Mouse (Mus musculus): ENCODE results near the gene Asap2.
A peak's percentile ranks its signal among the peaks of the same experiment; 100 is the strongest.

The Asap2 gene

DNA sequence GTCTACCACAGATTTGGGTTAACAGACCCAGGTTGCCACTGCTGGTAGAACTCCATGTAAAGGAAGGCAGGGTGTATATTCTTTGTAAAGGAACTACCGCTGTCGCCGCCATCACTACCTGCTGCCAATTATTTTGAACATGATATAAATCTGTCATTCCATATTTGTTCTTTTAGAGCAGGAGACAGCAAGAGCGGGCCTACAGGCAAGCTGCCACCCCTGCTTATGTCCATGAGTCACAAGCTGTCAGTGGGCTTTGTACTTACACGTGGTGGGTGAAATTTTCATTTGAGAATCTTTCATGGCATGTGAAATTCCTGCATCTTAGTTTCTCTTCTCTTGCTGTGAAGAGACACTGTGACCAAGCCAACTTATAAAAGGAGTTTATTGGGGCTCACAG is 273.0 kb downstream of the Asap2 start:
- no peak for DNase-seq (ENCODE audit: extremely low read depth, low read depth, low spot score)

DNA sequence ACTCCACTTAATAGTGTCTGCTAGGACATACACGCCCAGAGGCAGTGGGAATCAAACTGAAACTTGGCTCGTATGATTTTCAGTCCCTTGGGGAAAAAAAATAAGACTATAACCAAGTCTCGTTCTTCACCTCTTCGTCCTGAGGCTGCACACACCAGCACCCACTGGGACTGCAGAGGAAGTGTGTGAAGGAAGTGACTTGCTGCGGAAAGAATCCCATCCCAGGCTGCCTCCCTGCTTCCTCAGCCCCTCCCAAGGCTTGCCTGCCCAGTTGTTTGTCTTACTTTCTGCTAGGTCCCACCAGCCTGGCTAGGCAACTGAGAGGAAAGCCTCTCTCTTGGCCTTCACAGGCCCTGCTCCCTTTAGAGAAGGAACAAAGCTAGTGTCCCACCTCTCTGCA is 274.0 kb downstream of the Asap2 start:
- DNase-seq (ENCODE audit: extremely low read depth, low read depth, low spot score): no peak

DNA sequence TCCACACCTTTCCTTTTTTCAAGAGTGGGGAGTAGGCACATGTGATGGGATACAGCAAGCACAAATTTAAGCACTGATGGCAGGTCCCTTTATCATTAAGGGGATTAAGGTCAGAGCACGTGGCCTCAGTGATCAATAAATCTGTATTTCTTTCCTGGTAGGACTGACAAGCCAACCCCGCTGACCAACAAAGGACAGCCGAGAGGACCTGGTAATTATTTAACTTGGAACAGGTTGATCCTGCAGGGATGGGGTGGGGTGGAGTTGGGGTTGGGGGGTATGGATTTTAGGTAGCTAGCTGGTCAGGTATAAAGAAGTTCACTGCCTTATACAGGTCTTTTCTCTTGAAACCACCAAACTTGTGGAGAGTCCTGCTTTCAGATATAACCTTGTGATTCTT is 274.7 kb downstream of the Asap2 start:
- DNase-seq (ENCODE audit: extremely low read depth, low read depth, low spot score): no peak

DNA sequence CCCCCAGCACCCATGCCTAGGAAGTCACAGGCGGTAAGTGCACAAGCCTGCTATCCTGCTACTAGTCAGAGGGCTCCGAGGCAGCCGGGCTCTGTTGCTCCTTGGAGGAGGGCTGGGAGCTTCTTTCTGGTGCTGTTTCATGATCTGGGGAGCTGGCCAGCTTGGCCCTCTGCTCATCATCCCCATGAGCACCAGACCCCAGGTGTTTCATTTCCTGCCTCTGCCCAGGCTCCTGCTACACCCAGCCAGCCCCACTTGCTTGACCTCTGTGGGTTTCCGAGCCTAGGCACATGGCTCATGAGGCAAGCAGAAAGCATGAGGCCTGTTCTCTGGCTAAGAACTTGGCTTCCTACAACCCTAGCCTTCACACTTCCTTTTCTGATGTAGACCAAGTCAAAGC is 275.2 kb downstream of the Asap2 start:
- DNase-seq (ENCODE audit: extremely low read depth, low read depth, low spot score): no peak

DNA sequence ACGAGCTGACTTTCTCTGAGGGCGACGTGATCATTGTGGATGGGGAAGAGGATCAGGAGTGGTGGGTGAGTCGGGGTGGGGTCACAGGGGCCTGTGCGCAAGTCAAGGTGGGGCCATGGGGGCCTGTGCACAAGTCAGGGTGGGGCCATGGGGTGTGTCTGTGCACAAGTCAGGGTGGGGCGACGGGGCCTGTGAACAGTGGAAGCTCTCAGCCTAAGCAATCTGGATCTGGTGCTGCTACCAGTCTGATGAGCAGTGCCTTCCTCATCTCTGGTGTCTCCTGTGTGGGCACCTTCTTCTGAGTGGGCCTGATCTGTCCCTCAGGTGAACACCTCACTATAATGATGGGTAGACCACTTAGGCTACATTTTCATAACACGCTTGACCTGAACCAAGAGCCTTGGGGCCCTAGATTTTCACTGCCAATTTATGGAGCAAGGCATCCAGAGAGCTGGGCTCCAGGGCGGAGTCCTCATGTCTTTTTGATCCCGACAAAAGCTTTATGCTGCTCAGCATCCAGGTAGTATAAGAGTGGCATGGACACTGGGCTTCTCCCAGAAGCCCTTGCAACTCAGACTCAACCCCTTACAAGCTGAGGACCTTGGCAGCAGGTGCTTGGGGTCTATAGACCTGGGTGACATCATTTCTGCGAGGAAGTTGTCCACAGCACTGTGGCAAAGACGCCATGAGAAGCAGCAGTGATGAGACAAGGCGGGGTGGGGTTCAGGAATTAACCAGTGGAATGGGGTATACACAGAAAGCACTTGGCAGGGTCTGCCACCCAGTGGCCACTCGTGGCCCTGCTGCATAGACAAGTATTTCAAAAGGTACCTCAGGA is 275.9 kb downstream of the Asap2 start:
- DNase-seq (ENCODE audit: extremely low read depth, low read depth, low spot score): no peak

DNA sequence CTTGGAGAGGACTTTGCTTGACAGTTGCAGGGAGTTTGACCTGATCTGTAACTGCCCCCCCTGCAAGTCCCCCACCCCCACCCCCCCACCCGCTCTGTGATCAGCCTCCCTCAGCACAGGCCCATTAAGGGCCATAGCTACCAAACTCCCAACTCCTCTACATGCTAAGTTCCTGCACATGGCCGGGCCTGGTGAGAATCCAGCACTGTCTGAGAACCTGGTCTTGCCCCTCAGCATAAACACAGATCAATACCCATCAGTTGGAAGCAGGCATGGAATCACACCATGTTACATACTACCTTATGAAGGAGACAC is 276.5 kb downstream of the Asap2 start:
- DNase-seq (ENCODE audit: extremely low read depth, low read depth, low spot score): no peak

DNA sequence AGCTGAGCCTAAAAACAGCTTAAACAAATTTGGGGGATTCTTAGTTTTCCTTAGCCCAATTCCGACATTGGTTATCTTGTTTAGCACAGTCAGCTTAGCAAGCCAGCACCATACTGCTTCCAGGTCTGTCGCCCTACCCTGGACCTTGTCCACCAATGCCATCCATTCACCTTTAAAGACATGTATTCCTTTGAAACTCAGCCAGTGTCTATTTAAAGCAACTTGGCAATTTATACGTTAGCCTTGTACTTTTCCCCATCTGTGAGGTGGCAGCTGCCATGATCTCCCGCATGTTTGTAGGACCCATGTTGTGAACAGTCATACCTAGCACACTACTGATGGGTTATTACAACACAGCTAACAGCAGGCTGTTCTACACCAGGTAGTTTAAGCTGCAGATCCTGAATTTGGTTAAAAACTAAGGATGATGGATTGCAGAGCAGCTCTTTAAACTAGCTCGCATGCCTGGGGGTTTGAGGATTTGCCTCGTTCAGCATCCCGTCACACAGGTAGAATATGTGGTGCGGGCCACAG is 277.9 kb downstream of the Asap2 start:
- no peak for DNase-seq (ENCODE audit: extremely low read depth, low read depth, low spot score)

DNA sequence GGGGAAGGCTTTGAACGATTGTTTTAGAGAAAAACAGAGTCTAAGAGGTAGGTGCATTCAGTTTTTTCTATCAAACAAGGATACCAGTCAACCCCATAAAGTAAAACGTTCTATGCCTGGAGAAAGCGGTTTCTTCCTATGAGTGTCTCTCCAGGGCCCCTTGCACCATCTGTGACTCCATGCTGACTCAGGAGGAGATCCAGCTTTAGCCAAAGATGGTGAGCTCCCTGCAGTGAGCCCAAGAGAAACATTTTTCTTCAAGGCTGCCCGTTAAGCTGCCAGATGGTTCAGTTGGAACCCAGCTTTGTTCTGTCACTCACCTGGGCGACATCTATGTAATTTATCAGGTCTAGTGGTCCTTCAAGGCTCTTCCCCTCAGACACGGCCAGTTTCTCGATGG is 284.2 kb downstream of the Asap2 start:
- no peak for DNase-seq (ENCODE audit: extremely low read depth, low read depth, low spot score)

DNA sequence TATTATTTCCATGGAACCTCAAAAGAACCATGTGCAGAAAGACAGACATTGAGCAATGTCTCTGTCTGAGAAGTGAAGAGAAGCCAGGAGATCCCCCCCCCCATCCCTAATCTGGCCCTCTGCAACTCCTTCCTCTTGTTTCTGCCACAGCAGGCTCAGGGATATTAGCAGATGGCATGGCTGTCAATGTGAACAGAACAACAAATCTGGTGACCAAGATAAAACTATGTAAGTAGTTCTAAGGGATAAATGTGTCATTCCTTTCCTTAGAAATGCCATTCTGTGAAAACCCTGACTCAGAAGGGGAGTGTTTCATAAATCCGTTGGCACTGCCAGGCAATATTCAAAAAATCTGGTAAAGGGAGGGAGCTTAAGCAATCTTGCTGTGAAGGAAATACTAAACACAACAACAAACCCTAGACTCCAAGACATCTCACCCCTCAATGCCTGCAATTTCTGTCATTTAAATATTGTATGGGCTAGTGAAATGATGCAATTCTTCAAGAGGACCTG is 287.1 kb downstream of the Asap2 start:
- no peak for DNase-seq (ENCODE audit: extremely low read depth, low read depth, low spot score)

DNA sequence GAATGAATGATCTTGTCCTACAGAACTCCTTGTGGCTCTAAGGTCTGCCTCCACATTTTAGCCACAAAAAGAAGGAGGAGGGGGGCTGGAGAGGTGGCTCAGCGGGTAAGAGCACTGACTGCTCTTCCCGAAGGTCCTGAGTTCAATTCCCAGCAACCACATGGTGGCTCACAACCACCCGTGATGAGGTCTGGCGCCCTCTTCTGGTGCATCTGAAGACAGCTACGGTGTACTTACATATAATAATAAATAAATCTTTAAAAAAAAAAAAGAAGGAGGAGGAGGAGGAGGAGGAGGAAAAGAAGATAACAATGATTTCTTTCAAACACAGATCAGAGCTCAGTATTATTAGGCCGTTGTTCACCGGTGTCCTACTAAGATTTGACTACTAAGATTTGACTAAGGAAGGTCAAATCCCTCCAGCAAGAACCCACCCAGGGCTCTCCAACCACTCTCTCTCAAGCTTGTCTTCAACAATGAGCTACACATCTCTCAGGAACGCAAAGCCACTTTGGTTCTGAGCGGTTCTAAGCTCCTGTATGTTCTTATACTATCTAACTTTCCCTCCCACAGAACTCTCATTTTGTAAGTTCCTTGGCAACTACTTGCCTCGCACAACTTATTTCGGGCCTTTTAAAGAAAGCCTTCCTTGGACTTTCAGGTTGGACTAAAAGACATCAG is 294.6 kb downstream of the Asap2 start, which contains the start of gene Cpsf3:
Gene Cpsf3 (plus strand): TSS at position 631 of the 681 bp plus-strand sequence.
- no peak for DNase-seq (ENCODE audit: extremely low read depth, low read depth, low spot score)

DNA sequence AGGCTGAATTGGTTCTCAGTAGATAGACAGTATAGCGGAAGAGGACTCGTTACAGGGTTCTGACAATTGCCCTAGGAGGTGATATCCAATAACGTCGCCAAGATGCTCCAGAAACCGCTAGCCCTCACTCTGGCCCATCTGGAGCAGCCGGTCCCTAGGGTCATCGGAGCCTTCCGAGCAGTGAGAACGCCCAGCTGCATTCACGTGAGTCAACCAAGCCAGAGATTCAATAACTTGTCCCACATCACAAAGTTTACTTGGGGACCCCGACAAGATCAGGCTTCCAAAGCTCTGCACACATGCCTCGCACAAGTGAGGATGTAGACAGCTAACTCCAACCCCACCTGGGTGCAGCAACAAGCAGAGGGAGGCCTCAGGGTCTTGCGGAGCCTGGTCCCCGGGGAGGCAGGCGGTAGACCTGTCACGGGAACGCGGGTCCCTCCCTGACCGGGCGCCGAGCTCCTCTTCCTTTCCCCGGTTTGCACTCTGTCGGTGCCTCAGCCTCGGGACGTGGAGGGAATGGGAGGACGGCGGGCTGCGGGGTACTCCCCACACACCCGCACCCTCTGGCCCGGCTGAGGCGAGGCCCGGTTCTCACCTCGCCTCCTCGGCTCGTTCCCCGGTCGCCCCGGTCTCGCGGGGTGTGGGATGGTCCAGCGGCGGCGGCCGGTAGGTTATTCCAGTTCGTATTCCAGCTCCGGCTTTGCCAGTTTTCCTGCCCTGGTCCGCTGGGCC is 295.4 kb downstream of the Asap2 start:
- no peak for DNase-seq (ENCODE audit: extremely low read depth, low read depth, low spot score)

DNA sequence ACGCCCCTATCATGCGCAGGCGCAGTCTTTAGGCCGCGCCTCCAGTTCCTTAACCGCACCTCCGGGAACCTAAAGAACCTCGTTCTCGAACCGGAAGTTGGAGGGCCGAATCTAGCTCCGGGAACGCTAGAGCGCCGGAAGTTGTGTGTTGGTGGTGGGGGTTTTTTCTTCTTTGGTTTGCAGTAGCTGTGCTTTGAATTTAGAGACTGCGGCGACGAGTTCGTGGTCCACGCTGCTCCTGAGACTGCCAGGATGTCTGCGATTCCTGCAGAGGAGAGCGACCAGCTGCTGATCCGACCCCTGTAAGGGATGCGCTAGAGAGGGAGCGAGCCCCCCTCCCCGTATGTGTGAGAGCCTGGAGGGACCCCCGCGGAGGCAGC is 296.0 kb downstream of the Asap2 start, which contains the start of gene Itgb1bp1:
Gene Itgb1bp1 (minus strand): TSS at position 42 of the 380 bp plus-strand sequence.
- DNase-seq (ENCODE audit: extremely low read depth, low read depth, low spot score): peak; percentile 62

DNA sequence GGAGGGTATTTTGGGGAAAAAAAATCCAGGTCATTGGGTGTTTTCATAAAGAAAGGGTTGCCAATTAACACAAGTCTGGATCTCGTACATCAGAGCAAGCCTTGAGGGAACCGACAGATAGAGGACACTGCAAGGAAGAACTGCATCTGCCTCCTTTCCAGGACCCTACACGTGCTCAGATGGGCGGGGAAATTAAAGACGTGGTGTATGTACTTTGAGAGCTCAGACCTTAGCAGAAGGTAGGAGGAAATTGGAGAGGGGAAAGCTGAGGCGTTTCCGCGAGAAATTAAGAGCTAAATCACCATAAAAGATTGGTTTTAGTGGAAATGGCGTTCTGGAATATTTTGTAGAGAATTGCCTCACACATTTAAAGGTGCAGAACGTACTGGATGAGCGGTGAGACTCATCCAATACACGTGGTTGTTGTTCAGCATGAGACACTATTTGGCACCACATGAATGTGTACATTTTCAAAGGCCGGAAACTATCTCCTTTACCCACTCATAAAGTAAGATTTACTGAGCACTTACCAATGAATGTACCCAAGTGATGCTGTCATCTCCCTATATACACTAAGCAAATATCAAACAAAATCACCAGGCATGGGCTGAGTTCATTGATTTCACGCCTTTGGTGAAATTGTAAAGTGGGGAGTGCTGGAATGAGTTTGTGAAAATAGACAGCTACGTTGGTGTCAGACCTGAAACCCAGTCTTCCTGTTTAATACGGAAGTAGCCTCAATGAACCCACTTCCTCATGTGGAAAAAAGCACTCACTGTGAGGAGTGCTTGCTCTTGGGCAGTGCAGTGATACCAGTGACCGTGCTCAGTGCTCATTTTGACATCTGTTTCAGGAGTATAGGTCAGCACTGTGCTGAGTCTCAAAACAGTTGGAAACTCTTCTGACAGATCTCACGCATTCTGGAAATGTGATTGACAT is 296.7 kb downstream of the Asap2 start:
- no peak for DNase-seq (ENCODE audit: extremely low read depth, low read depth, low spot score)

DNA sequence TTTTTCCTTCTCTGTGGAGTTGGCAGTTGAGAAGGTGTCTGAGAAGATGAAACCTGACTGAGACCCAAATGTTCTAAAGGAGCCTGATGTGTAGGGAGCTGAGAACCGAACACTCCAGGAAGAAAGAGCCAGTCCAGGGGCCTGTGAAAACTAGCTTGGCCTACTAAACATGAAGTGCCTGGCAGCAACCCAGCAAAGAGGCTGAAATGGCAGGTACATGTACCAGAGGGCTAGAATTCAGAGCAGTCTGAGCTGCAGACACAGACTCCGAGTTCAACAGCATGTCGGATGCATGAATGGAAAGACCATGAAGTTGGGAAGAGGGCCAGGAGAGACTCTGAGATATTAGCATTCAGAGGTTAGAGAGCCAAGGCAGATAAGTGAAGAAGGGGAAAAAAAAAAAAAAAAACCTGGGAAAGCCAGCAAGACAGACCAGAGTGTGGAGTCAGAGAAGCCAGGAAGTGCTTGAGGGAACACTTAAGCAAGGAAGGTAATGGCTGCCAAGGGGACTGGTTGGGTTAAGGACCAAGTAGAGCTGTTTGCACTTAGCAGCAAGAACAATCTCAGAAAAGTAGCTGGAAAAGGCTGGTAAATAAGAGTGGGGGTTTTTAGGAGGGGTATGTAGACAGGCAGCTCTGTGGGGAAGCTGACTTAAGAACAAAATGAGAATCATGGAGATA is 298.6 kb downstream of the Asap2 start:
- DNase-seq (ENCODE audit: extremely low read depth, low read depth, low spot score): peak; percentile 39

DNA sequence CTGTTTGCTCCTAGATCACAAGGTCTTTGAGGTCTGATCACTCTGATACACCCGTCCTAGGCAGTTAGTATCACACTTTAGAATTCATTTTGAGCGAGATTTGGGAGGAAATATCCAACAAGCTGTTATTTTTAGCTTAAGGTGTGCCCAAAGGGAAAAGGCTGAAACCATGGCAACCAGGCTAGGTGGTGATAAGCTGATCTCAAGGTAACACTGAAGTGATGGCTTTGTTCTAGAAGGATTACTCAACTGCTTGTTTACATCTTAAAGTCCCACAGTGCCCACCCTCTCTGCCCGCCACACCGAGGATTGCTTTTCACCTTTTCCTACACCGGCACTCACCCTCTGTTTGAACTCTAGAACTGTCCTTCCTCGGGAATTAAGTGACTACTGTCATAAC is 299.4 kb downstream of the Asap2 start:
- DNase-seq (ENCODE audit: extremely low read depth, low read depth, low spot score): no peak

DNA sequence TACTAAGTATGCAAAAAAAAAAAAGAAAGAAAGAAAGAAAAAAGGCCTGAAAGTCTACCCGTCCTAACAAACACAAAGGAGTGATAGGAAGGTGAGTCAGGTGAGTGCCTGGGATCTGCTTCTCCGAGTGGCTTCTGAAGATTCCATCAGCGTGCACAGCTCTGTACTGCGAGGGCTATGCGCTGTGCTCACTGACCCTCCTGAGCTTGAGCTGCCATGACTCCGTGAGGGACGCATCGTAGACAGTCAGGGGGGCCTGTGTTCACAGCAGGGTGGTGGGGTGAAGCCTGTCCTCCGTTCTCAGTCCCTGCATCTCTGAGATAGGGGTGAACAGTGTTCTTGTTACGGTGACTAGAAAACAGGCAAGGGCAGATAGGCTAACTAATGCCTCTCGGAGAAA is 308.6 kb downstream of the Asap2 start:
- no peak for DNase-seq (ENCODE audit: extremely low read depth, low read depth, low spot score)

DNA sequence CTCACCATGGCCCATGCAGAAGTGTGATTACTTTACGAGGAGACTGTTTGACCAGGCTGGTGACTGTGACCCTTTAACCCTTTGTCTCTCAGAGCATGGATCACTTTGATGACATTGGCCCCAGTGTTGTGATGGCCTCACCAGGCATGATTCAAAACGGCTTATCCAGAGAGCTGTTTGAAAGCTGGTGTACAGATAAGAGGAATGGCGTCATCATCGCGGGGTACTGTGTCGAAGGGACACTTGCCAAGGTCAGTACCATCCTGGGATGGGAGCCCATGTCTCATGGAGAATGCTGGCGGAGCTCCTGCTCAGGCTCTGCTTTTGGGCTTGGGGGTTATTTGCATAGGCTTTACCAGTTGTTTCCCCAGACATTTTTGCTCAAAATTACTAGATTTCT is 311.1 kb downstream of the Asap2 start:
- no peak for DNase-seq (ENCODE audit: extremely low read depth, low read depth, low spot score)

DNA sequence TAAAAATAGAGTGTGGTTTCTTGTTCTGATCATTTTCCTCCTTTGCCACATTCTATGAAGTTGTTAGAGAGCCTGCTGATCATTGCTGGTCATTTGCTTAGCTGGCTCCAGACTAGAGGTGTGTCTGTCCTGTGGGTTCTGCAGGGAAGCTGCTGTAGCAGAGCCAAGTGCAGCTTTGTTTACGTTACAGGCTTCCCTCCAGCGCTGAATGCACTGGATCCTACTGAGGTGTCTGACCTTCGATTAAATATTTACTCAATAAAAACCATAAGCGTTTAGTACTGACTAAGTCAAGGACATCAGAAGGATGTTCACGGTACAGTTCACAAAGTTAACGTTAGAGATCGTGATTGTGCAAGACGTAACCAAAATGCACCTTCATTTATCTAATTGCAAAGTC is 311.7 kb downstream of the Asap2 start:
- DNase-seq (ENCODE audit: extremely low read depth, low read depth, low spot score): no peak

DNA sequence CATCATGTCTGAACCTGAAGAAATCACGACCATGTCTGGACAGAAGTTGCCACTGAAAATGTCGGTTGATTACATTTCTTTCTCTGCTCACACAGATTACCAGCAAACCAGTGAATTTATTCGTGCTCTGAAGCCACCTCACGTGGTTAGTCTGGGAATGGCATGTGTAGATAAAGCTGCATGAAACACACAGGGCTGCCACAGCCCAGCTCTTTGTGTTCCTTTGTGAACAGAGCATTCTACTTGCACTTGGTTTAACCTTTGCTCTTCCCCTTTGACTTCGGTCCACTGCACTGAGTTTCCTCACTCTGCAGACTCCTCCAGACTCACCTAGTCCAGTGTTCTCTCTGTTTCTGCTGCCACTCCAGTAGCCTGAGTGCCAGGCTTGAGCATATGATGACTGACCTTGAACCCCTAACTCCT is 312.1 kb downstream of the Asap2 start:
- no peak for DNase-seq (ENCODE audit: extremely low read depth, low read depth, low spot score)

DNA sequence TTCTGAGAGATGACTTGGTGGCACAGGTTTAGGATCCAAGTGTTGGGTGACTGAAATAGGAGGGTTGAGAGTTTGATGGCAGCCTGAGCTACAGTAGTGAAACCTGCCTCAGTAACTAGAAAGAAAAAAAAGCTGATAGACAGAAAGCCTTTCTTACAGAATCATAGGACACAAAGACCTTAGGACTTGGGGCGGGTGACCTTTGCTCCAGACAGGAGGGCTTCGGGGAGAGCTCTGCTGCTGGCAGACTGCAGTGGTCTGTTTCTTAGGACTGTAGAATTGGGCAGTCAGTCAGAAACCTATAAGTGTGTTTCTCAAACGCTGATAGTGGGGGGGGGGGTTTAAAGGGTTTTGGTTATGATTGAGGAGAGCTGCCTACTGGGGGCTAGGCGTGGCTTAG is 315.5 kb downstream of the Asap2 start:
- no peak for DNase-seq (ENCODE audit: extremely low read depth, low read depth, low spot score)
